Mouse (Mus musculus) forebrain, embryonic 15.5 days (tissue): ENCODE data around the gene AC109138.7. TPM values are rescaled to one million over a fixed set of nuclear protein-coding genes. Genes with fewer than 3 reads are reported as not detected.
A peak's percentile ranks its signal among the peaks of the same experiment; 100 is the strongest.
"Not testable (repeated sequence)": the region's sequence is repeated elsewhere in the genome, so short reads cannot be mapped to it uniquely, and the experiment has no call there.

Experiments used
- ATAC-seq: fragments of 200-750 bp; cut with Nextera tagmentation; replicated peaks from 2 replicates; pipeline ENCODE4 v1.8.0; 2017; ENCODE audit warnings: mild to moderate bottlenecking, moderate TSS enrichment, moderate library complexity
- H3K27ac ChIP-seq: fragments of 300-500 bp; sonication (generic); replicated peaks from 2 replicates; pipeline ENCODE4 v1.5.1; 2015; ENCODE audit warnings: mild to moderate bottlenecking, inconsistent platforms
- H3K27me3 ChIP-seq: fragments of 300-500 bp; sonication (generic); 2 replicates; pipeline ENCODE4 v1.6.1; 2015; ENCODE audit warnings: inconsistent platforms
- H3K36me3 ChIP-seq: fragments of 300-500 bp; sonication (generic); 2 replicates; pipeline ENCODE4 v1.6.1; 2015; ENCODE audit warnings: mild to moderate bottlenecking, inconsistent platforms
- H3K4me1 ChIP-seq: fragments of 300-500 bp; sonication (generic); 2 replicates; pipeline ENCODE4 v1.6.1; 2015; ENCODE audit warnings: inconsistent platforms
- H3K4me2 ChIP-seq: fragments of 300-500 bp; sonication (generic); replicated peaks from 2 replicates; pipeline ENCODE4 v1.6.1; 2015; ENCODE audit warnings: mild to moderate bottlenecking, inconsistent platforms
- H3K4me3 ChIP-seq: fragments of 300-500 bp; sonication (generic); 2 replicates; pipeline ENCODE4 v1.5.1; 2015; ENCODE audit warnings: mild to moderate bottlenecking, inconsistent platforms
- H3K9ac ChIP-seq: fragments of 300-500 bp; sonication (generic); replicated peaks from 2 replicates; pipeline ENCODE4 v1.6.1; 2015; ENCODE audit warnings: mild to moderate bottlenecking, inconsistent platforms
- H3K9me3 ChIP-seq: fragments of 300-500 bp; sonication (generic); 2 replicates; pipeline ENCODE4 v1.6.1; 2016; ENCODE audit warnings: inconsistent platforms
- WGBS: fragments of 180-500 bp; shearing (Covaris S2); methylation state at CpG from one replicate; pipeline ENCODE4 v1.1.7; 2015; ENCODE audit warnings: mixed read lengths; 5-methylcytosine and 5-hydroxymethylcytosine counted together
- polyA plus RNA-seq: library from polyadenylated mRNA; unstranded; fragments of >200 nt; fragmentation: Nextera tagmentation; extraction: Ambion mirVana; gene quantifications from 2 replicates; pipeline ENCODE4 v1.2.1, GENCODE M21; 2015

The AC109138.7 gene
- polyA plus RNA-seq, 1 experiment from 2014 or later: not detected

- Histone ChIP-seq H3K36me3 (no peaks in the 10 kb centered on the region), H3K4me1 (peaks cover 13% of the 10 kb centered on the region), H3K27me3 (peaks cover 8% of the 10 kb centered on the region), H3K4me3 (no peak overlapping the region), H3K4me2 (no peak overlapping the region), H3K27ac (no peak overlapping the region), H3K9me3 (no peaks in the 10 kb centered on the region), H3K9ac (no peak overlapping the region)
- no peak for ATAC-seq
- WGBS: 83% methylated on average over 4 of the region's 4 CpGs
Measured at GRCm38 (mm10) chr19:4234548-4234947, 20.4 kb downstream of the AC109138.7 start.

DNA sequence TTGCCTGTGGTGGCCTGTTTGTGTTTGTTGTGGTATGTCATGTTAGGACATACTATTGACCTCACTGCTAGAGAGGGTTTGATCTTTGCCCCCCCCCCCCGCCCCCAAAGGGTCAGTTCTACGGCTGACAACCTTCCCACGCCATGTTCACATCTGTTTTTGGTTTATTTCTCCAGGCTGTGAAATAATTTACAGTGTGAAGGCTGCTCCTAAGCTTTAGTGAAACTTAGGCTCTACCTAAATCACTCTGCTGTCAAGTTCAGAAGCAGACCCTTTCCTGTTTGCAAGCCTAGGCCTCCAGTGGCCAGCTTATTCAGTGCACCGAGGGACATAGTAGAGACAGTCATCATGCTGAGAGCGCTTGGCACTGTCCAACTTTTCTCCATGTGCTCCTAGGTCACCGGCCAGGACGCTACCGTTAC lies 26.1 kb downstream of the AC109138.7 start:
- H3K9ac ChIP-seq: no peak overlapping the region
- 72% methylated on average over 8 of the region's 8 CpGs for WGBS
- no peak overlapping the region for H3K27ac ChIP-seq
- H3K4me3 ChIP-seq: no peak overlapping the region
- H3K4me2 ChIP-seq: no peak overlapping the region
- H3K27me3 ChIP-seq: no peaks in the 10 kb centered on the region
- H3K36me3 ChIP-seq: no peaks in the 10 kb centered on the region
- no peak for ATAC-seq
- no peaks in the 10 kb centered on the region for H3K4me1 ChIP-seq
- no peaks in the 10 kb centered on the region for H3K9me3 ChIP-seq

DNA sequence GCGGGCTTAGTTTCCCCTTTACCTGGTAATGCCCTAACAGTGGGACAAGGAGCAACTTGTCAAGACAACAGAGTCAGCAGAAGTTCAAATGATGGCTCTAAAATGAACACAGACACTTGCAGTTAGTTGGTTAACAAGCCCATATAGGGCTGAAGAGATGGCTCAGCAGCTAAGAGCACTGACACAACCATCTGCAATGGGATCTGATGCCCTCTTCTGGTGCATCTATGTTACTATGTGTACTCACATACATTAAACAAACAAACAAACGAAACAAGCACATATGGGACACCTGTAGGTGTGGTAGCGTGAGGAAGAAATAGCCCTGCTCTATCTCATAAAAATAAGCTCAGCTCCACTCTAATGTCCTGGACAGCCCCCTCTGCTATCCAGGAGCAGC lies 28.3 kb downstream of the AC109138.7 start:
- no peaks in the 10 kb centered on the region for H3K27me3 ChIP-seq
- no peak overlapping the region for H3K9ac ChIP-seq
- H3K4me1 ChIP-seq: no peaks in the 10 kb centered on the region
- no peaks in the 10 kb centered on the region for H3K9me3 ChIP-seq
- no peak overlapping the region for H3K4me3 ChIP-seq
- H3K4me2 ChIP-seq: no peak overlapping the region
- ATAC-seq: no peak
- no peak overlapping the region for H3K27ac ChIP-seq
- 64% methylated on average over 3 of the region's 3 CpGs for WGBS
- H3K36me3 ChIP-seq: no peaks in the 10 kb centered on the region

GRCm38 (mm10) chr19:4244775-4245174 lies 30.6 kb downstream of the AC109138.7 start:
- Histone ChIP-seq H3K4me2 (no peak overlapping the region), H3K4me1 (no peaks in the 10 kb centered on the region), H3K36me3 (no peaks in the 10 kb centered on the region), H3K9me3 (no peaks in the 10 kb centered on the region), H3K27me3 (no peaks in the 10 kb centered on the region), H3K4me3 (no peak overlapping the region), H3K27ac (no peak overlapping the region), H3K9ac (no peak overlapping the region)
- WGBS: 86% methylated on average over 6 of the region's 6 CpGs
- no peak for ATAC-seq

DNA sequence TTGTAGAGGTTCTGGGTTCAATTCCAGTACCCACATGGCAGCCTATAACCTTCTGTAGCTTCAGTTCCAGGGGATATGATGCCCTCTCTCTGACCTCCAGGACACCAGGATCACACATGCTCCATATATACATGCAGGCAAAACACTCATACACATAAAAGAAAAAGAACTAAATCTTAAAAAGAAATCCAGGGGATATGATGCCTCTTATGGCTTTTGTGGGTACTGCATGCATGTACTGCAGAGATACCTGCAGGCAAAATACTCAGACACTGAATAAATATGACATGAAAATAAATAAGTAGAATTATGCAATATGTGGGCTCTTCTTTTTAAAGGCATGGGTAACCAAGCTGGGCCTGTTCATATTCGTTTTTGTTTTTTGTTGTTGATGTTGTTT lies 32.9 kb downstream of the AC109138.7 start:
- H3K4me3 ChIP-seq: no peak overlapping the region
- no peaks in the 10 kb centered on the region for H3K4me1 ChIP-seq
- no peak overlapping the region for H3K4me2 ChIP-seq
- no peaks in the 10 kb centered on the region for H3K36me3 ChIP-seq
- H3K27ac ChIP-seq: no peak overlapping the region
- no peak overlapping the region for H3K9ac ChIP-seq
- no peaks in the 10 kb centered on the region for H3K27me3 ChIP-seq
- 60% methylated on average over 1 of the region's 1 CpGs for WGBS
- ATAC-seq: no peak
- no peaks in the 10 kb centered on the region for H3K9me3 ChIP-seq

DNA sequence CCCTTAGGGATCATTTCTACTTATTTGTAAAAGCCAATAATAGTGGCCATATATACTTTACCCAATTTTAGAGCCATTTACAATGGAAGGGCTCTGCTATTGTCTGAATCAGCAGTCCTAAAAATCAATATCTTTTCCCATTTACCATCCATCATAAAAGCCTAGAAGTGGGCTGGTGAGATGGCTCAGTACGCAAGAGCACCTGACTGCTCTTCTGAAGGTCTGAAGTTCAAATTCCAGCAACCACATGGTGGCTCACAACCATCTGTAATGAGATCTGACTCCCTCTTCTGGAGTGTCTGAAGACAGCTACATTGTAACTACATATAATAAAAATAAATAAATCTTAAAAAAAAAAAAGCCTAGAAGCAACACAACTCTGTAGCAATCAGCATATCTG lies 34.5 kb downstream of the AC109138.7 start:
- H3K9me3 ChIP-seq, H3K27me3 ChIP-seq, H3K36me3 ChIP-seq, ATAC-seq, H3K4me3 ChIP-seq, H3K27ac ChIP-seq, H3K4me2 ChIP-seq, H3K9ac ChIP-seq, H3K4me1 ChIP-seq: not testable (repeated sequence)
- 82% methylated on average over 1 of the region's 1 CpGs for WGBS

- no peak overlapping the region for H3K27ac ChIP-seq
- ATAC-seq: no peak
- WGBS: 87% methylated on average over 7 of the region's 7 CpGs
- H3K27me3 ChIP-seq: no peaks in the 10 kb centered on the region
- H3K4me1 ChIP-seq: peaks cover 6% of the 10 kb centered on the region
- H3K4me2 ChIP-seq: no peak overlapping the region
- H3K9me3 ChIP-seq: no peaks in the 10 kb centered on the region
- no peak overlapping the region for H3K9ac ChIP-seq
- no peak overlapping the region for H3K4me3 ChIP-seq
- H3K36me3 ChIP-seq: no peaks in the 10 kb centered on the region
Measured at GRCm38 (mm10) chr19:4254230-4254629, 40.1 kb downstream of the AC109138.7 start.

- peaks cover 6% of the 10 kb centered on the region for H3K4me1 ChIP-seq
- 72% methylated on average over 11 of the region's 11 CpGs for WGBS
- no peaks in the 10 kb centered on the region for H3K36me3 ChIP-seq
- no peak overlapping the region for H3K4me2 ChIP-seq
- no peak overlapping the region for H3K27ac ChIP-seq
- no peaks in the 10 kb centered on the region for H3K9me3 ChIP-seq
- no peak for ATAC-seq
- no peak overlapping the region for H3K9ac ChIP-seq
- H3K4me3 ChIP-seq: no peak overlapping the region
- no peaks in the 10 kb centered on the region for H3K27me3 ChIP-seq
Measured at GRCm38 (mm10) chr19:4255583-4256162, 41.5 kb downstream of the AC109138.7 start.

DNA sequence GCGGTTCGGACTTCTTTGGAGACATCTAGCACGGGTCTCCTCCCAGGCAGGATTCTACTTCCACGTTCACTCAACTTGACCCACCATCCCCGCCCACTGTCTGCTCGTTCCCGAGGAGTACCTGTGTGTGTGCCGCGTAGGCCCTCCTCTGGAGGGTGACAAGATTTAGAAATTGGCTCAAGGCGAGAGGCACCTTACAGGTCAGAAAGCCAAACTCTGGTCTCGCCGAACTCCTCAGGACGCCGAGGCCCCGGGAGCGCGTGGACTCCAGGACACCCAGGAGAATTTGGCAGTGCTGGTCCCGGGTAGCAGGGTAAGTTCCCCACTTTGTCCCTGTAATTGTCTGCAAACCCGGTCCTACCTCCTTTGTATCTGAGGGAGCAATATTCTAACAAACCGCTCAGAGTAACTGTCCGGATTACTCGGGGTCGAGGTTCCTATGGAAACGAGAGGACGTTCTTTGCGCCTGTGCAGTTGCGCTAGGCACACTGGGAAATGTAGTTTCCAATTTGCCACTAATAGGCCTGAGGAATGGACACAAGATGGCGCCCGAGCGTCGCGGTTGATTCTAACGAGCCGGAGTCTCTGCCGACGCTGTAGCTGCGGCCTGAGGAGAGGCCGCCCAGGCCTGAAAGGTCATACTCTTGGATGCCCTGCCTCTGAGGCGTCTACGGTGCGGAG lies 43.2 kb downstream of the AC109138.7 start:
- under 1% methylated on average over 41 of the region's 41 CpGs for WGBS
- Histone ChIP-seq H3K27me3 (no peaks in the 10 kb centered on the region), H3K27ac (no peak overlapping the region), H3K9me3 (no peaks in the 10 kb centered on the region), H3K4me2 (peak overlapping the region; percentile 70), H3K4me1 (peaks cover 6% of the 10 kb centered on the region), H3K4me3 (peak overlapping the region; percentile 65), H3K9ac (peak overlapping the region; percentile 59), H3K36me3 (no peaks in the 10 kb centered on the region)
- ATAC-seq: peak; percentile 93

DNA sequence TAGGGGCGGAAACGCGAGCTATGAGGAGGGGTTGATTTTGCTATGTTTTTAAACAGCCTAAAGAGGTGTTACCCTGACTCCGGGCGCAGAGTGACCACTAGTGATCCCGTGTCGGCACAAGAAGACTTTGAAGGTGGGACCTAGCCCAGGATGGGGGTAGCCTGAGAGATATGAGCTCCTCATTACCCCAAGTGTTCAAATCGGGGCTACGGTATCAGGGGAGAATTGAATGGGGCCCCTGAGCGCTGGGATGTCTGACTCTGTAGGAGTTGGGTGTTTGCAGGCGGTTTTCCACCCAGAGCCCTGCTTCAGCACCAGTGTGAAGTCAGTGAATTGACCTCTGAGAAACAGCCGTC lies 43.7 kb downstream of the AC109138.7 start:
- Histone ChIP-seq H3K27me3 (no peaks in the 10 kb centered on the region), H3K36me3 (no peaks in the 10 kb centered on the region), H3K4me3 (peak overlapping the region; percentile 65), H3K4me1 (peaks cover 6% of the 10 kb centered on the region), H3K4me2 (peak overlapping the region; percentile 70), H3K27ac (no peak overlapping the region), H3K9me3 (no peaks in the 10 kb centered on the region), H3K9ac (peak overlapping the region; percentile 54)
- peak; percentile 58 for ATAC-seq
- 17% methylated on average over 12 of the region's 12 CpGs for WGBS

- no peak overlapping the region for H3K4me2 ChIP-seq
- 56% methylated on average over 8 of the region's 8 CpGs for whole genome bisulfite sequencing
- no peak overlapping the region for H3K27ac ChIP-seq
- no peaks in the 10 kb centered on the region for H3K36me3 ChIP-seq
- no peaks in the 10 kb centered on the region for H3K27me3 ChIP-seq
- no peak overlapping the region for H3K9ac ChIP-seq
- no peaks in the 10 kb centered on the region for H3K9me3 ChIP-seq
- no peak overlapping the region for H3K4me3 ChIP-seq
- peaks cover 6% of the 10 kb centered on the region for H3K4me1 ChIP-seq
- no peak for ATAC-seq
Measured at GRCm38 (mm10) chr19:4261038-4261698, 47.0 kb downstream of the AC109138.7 start.

DNA sequence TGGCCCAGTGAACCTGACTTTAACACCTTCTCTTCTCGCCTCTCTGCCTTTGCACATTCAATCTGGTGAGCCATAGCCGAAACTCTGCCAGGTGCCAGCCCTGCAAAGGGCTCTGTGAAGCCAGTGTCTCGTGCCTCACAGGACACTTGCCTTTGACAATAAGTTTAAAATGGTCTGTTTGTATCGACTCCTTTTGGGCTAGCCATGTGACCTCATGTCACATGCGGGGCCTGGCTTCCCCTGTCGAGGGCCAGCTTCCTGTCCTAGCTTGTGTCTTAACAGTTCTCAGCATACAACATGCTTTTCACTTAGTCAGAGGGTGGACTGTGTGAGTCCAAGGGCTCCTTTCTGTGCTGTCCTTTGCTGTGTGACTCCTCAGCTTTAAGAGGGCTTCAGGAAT lies 48.6 kb downstream of the AC109138.7 start:
- H3K9me3 ChIP-seq: no peaks in the 10 kb centered on the region
- peaks cover 5% of the 10 kb centered on the region for H3K4me1 ChIP-seq
- 77% methylated on average over 6 of the region's 6 CpGs for WGBS
- no peak overlapping the region for H3K4me3 ChIP-seq
- H3K27ac ChIP-seq: no peak overlapping the region
- no peak for ATAC-seq
- no peak overlapping the region for H3K9ac ChIP-seq
- H3K36me3 ChIP-seq: no peaks in the 10 kb centered on the region
- no peak overlapping the region for H3K4me2 ChIP-seq
- H3K27me3 ChIP-seq: no peaks in the 10 kb centered on the region
